Mouse (Mus musculus): ENCODE results near the gene Chrm1. TPM values are rescaled to one million over a fixed set of nuclear protein-coding genes. Genes with fewer than 3 reads are reported as not detected.

Gene Chrm1
- total and polyA plus RNA-seq, 3 experiments, result under 0.01 to 0.01 TPM; not detected in 1

DNA sequence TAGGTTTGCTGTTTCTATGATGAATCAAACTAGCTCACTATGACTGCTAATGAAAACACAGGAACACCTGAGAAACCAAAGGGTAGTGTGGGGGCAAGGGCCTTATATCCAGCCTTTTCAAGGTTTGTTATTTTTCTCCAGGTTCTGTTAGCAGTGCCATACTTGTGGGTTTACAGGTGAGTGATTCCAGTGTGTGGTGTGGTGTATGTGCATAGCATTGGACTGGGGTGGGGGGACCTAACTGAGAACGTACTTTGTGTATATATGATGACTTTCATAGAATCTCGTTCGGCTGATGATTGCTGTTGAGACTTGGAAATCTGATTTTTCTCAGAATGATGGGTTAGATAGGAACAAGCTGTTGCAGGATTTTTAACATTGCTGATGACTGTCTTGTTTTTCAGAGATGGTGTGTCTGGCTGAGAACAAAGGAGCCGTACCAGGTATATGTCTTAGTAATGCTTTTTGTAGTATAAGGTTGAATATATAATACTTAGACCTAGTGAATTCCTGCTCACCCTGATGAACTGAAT is 61.6 kb downstream of the Chrm1 start (continued):
- TF ChIP-seq MAFK (IDR thresholded peaks at IDR 0.05; ENCODE audit: borderline replicate concordance, low read depth, low read length) (peak; percentile 41; the same call in 1 of the 2 replicates), SIN3A (IDR thresholded peaks at IDR 0.05; ENCODE audit: low read length) (0 out of 2 replicates have a peak, but pooled peaks have one; percentile 19), USF2 (IDR thresholded peaks at IDR 0.05; ENCODE audit: borderline replicate concordance in 1 of 2, insufficient read depth in 1 of 2, low read depth in 1 of 2, low read length in 2 of 2) (no peak), POLR2AphosphoS5 (IDR thresholded peaks at IDR 0.05; ENCODE audit: borderline replicate concordance, low read depth, low read length) (no peak), BHLHE40 (IDR thresholded peaks at IDR 0.05; ENCODE audit: borderline replicate concordance, low read depth, low read length) (no peak)

DNA sequence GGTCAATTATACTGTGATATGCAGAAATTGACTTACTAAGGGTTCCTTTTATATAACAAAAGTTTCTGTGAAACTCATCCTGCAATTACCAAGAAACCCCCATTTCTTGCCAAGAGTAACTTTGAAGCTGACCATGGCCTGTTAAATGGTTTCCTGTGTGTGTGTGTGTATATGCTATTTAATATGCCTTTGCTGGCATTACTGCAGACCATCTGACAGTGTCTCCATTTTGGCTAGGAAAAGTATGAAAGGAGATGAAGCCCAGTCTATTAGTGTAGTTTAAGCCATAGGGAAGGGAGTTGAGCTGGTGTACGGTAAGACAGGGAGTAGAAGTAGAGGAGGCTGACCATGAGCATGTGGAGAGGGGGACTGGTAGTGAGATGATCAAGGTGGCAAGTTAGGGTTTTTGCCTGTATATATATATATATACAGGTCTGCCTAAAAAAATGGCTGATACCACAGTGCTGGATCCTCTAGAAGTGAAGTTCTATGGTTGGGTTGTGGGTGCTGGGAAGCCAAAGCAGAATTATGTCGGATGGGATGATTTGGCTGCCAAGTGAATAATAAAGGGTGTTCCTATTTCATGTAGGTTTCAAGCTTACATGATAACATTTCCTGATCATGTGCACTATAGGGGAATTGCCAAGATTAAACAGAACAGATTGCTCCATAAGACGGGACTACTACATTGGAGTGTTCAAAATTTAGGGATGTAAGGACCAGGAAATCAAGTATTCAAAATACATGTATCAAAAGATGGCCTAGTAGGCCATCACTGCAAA is 63.2 kb downstream of the Chrm1 start:
- Histone ChIP-seq H3K79me2 (ENCODE audit: control insufficient read depth, insufficient read depth, low read length, poor library complexity) (peaks cover 36% of the 10 kb centered on the region), H3K9me3 (replicated peaks; ENCODE audit: insufficient read depth, low read length) (no peaks in the 10 kb centered on the region), H3K27ac (ENCODE audit: control insufficient read depth, low read depth, low read length) (peak overlapping the region; percentile 38), H3K27me3 (ENCODE audit: control insufficient read depth in 1 of 2, insufficient read depth in 2 of 2, low read length in 2 of 2) (no peaks in the 10 kb centered on the region), H3K4me1 (ENCODE audit: control insufficient read depth in 1 of 2, insufficient read depth in 2 of 2, low read length in 2 of 2) (0 out of 4 replicates have a peak, but pooled peaks cover 0 to 2% of the 10 kb centered on the region in 2 experiments), H3K9ac (ENCODE audit: control insufficient read depth, low read depth, low read length, poor library complexity, severe bottlenecking) (peak overlapping the region; percentile 42), H3K36me3 (ENCODE audit: control insufficient read depth in 1 of 2, insufficient read depth in 2 of 2, low read length in 2 of 2) (peaks cover 9 to 22% of the 10 kb centered on the region in 2 experiments), H3K4me3 (ENCODE audit: control insufficient read depth in 1 of 2, insufficient read depth in 1 of 2, low read depth in 2 of 2, low read length in 2 of 2) (peak overlapping the region in 1 of 2 experiments; percentile 22; a peak in 2 of 4 replicates)
- TF ChIP-seq POLR2A (IDR thresholded peaks at IDR 0.05; ENCODE audit: control insufficient read depth in 1 of 2, insufficient read depth in 1 of 2, low read depth in 1 of 2, low read length in 2 of 2, poor library complexity in 1 of 2) (peak in 1 of 2 experiments; percentile 38; a peak in 1 of 4 replicates), POLR2AphosphoS2 (IDR thresholded peaks at IDR 0.05; ENCODE audit: low read length) (peak; percentile 42), EP300 (IDR thresholded peaks at IDR 0.05; ENCODE audit: low read depth in 1 of 2, low read length in 2 of 2) (no peak), SIN3A (IDR thresholded peaks at IDR 0.05; ENCODE audit: low read length) (0 out of 2 replicates have a peak, but pooled peaks have one; percentile 16), ETS1 (IDR thresholded peaks at IDR 0.05; ENCODE audit: low read depth, low read length) (no peak)
- DNase-seq (ENCODE audit: low read depth, low spot score), result no peak

DNA sequence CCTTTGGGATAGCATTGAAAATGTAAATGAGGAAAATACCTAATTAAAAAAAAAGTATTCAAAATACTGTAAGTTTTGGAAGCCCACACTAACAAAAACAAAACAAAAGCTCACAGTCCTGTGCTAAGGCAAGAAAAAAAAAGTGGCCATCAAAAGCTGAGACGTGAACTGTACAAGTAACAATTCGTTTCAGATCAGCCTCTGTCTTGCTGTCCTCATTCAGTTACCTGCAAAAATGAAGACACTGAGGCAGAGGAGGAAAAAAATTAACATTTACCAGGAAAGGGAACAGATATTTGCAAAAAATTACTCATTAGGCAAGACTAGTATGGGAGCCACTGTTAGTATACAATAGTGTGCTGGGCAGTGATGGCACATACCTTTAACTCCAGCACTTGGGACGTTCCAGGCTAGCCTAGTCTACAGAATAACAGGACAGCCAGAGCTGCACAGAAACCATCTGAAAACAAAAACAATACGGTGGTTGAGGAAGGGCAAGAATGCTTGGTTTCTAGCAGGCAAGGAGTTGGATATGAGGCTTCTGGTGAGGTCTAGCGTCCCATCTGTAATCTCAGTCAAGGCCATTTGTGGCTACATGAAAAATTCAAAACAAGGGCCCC is 64.0 kb downstream of the Chrm1 start:
- Histone ChIP-seq H3K27ac (ENCODE audit: control insufficient read depth, low read depth, low read length) (no peak overlapping the region), H3K9me3 (replicated peaks; ENCODE audit: insufficient read depth, low read length) (no peaks in the 10 kb centered on the region), H3K27me3 (ENCODE audit: control insufficient read depth in 1 of 2, insufficient read depth in 2 of 2, low read length in 2 of 2) (no peaks in the 10 kb centered on the region), H3K79me2 (ENCODE audit: control insufficient read depth, insufficient read depth, low read length, poor library complexity) (peaks cover 29% of the 10 kb centered on the region), H3K36me3 (ENCODE audit: control insufficient read depth in 1 of 2, insufficient read depth in 2 of 2, low read length in 2 of 2) (peaks cover 9 to 22% of the 10 kb centered on the region in 2 experiments), H3K4me1 (ENCODE audit: control insufficient read depth in 1 of 2, insufficient read depth in 2 of 2, low read length in 2 of 2) (no peaks in the 10 kb centered on the region), H3K9ac (ENCODE audit: control insufficient read depth, low read depth, low read length, poor library complexity, severe bottlenecking) (no peak overlapping the region), H3K4me3 (ENCODE audit: control insufficient read depth in 1 of 2, insufficient read depth in 1 of 2, low read depth in 2 of 2, low read length in 2 of 2) (no peak overlapping the region)
- TF ChIP-seq MAFK (IDR thresholded peaks at IDR 0.05; ENCODE audit: borderline replicate concordance, low read depth, low read length), result no peak
- TF ChIP-seq MAZ (IDR thresholded peaks at IDR 0.05; ENCODE audit: low read depth, low read length), result no peak
- no peak for TF ChIP-seq ZKSCAN1 (IDR thresholded peaks at IDR 0.05; ENCODE audit: low read depth, low read length)
- peak in 1 of 2 experiments; percentile 70; a peak in 2 of 4 replicates for TF ChIP-seq POLR2A (IDR thresholded peaks at IDR 0.05; ENCODE audit: control insufficient read depth in 1 of 2, insufficient read depth in 1 of 2, low read depth in 1 of 2, low read length in 2 of 2, poor library complexity in 1 of 2)
- TF ChIP-seq GATA1 (IDR thresholded peaks at IDR 0.05; ENCODE audit: low read depth, low read length), result no peak
- TF ChIP-seq TBP (IDR thresholded peaks at IDR 0.05; ENCODE audit: low read depth, low read length), result no peak
- no peak for TF ChIP-seq KAT2A (conservative IDR thresholded peaks at IDR 0.05; ENCODE audit: low read depth, low read length)
- TF ChIP-seq SMC3 (IDR thresholded peaks at IDR 0.05; ENCODE audit: low read depth, low read length), result peak; percentile 23; the same call in 1 of the 2 replicates
- TF ChIP-seq ETS1 (IDR thresholded peaks at IDR 0.05; ENCODE audit: low read depth, low read length), result no peak
- TF ChIP-seq JUND (IDR thresholded peaks at IDR 0.05; ENCODE audit: low read depth, low read length), result no peak
- peak; percentile 70 for TF ChIP-seq POLR2AphosphoS2 (IDR thresholded peaks at IDR 0.05; ENCODE audit: low read length)
- peak; percentile 74 for DNase-seq (ENCODE audit: low read depth, low spot score)

Data from MEL (cell line).